Mouse (Mus musculus) embryo, embryonic 10 days (tissue): ENCODE results near the gene A230050P20Rik.
"Not testable (repeated sequence)": the region's sequence is repeated elsewhere in the genome, so short reads cannot be mapped to it uniquely, and the experiment has no call there.

ENCODE experiments used
- DNase-seq: peaks from one replicate; pipeline ENCODE4 v3.0.0-alpha.2; 2015; ENCODE audit warnings: low spot score

Gene A230050P20Rik

DNA sequence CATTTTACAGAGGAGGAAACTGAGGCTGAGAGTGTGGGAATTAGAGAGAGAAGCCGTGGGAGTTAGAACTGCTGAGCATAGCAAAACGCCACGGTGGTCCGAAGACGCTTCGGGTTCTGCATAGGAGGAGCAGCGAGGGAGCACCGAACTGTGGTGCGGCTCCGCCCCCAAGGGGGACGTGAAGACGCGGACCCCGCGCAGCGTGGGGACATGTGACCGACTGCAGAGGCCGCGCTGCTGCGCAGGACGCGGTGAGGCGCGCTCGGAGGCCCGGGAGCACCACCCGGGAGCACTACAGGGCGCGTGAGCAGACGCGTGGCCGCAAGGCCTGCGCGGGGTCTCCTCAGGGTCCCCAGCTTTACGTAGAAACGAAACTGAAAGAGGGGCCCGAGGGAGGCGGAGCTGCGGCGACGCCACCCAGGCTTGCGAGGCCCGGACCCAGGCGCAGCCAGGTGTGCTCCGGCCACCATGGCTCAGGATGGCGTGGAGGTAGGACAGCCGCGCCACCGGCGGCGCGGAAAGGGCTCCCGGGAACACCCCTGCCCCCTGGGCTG, at the start of gene A230050P20Rik:
Gene A230050P20Rik, plus strand, starts transcription at position 195 of the 554 bp plus-strand sequence.
- DNase-seq: no peak

DNA sequence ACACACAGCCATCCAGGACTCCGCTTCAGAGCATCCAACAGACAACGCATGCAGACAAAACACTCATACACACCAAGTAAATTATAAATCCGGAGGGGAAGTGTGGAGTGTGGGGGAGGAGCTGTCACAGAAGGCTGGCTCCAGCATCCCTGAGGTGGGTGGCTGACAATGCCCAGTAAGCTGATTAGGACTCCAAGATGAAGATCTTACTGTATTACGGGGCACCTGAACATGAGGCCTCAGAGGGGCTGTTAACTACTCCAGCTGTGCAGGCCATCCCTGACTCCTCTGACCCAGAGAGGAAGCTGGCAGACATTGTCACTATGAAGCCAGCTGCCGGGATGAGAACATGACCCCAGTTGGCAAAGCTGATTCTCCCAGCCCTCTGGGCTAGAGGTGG, 48.4 kb upstream of the A230050P20Rik start:
- DNase-seq: no peak

DNA sequence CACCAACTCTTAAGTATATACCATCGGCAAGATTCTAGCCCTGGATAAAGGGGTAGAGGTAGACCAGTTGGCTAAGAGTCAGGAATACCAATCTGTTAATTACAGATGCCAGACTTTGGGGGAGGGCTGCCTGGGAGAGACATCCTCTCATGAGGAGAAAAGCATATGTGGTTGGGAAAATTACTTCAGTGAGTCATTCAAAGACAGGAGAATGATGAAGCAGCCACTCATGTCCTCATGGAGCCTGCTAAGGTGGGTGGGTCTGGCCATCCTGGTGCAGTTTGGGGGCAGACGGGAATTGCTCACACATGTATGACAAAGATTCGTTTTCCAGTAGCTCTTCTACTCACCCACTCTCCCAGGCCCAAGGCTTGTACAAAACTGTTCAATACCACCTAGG, 45.6 kb upstream of the A230050P20Rik start:
- no peak for DNase-seq

DNA sequence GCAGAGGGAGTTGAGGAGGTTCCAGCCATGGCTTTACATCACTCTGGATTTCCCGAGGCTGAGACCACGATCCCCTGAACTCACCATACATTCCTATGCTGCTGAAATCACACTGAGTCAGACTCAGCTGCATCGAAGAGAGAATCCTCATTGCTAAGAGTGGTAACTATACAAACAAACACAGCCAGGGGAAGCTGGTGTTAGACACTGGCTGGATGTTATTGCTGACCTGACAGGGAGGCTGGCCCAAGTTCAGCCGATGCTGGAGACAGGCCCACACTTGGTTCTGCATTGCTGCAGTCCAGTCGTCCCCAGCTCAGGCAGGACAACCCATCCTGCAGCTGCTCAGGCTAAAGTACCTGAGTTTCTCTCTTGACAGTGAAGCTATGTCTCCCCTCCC, 42.7 kb upstream of the A230050P20Rik start:
- no peak for DNase-seq

DNA sequence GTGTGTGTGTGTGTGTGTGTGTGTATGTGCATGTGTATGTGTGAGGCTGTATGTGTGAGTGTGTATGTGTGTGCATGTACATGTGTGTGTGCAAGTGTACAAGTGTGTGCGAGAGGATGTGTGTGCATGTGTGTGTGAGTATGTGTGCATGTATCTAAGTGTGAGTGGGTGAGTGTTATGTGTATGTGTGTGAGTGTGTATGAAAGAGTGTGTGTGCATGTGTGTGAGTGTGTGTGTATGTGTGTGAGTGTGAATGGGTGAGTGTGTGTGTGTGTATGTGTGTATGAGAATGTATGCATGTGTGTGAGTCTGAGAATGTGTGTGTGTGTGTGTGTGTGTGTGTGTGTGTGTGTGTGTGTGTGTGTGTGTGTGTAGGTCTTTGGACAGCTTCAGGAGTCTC, 40.3 kb upstream of the A230050P20Rik start:
- DNase-seq: no peak

DNA sequence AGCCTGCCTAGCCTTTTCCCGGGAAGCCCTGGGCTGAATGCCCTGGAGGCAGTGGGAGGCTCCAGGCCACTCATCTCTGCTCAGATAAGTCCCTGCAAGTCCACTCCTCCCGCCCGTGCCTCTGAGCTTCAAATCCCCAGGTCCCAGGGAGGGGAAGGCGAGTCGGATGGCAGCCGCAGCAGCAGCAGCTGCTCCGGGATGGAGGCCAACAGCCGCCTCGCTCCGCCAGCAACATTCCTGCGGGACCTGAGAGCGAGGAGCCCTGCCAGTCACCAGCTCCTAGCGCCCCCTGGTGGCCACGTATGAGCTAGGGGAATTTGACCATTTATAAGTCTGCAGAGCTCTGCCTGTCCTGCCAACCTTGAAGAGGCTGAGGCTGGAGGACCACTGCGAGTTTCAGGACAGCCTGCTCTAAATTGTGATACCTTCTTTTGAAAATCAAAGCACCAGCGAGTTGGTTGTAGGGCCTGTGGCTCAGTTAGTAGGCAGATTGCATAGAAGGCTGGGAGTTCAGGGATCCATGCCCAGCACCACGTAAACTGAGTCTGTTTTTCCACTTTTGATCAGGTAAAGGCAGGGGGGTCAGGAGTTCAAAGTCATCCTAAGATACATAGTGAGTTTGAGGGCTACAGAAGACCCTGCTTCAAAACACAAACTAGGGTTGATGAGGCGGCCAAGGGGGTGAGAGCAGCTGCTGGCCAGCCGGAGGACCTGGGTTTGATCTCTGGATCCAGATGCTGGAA, 37.4 kb upstream of the A230050P20Rik start:
- peak; percentile 95 for DNase-seq

DNA sequence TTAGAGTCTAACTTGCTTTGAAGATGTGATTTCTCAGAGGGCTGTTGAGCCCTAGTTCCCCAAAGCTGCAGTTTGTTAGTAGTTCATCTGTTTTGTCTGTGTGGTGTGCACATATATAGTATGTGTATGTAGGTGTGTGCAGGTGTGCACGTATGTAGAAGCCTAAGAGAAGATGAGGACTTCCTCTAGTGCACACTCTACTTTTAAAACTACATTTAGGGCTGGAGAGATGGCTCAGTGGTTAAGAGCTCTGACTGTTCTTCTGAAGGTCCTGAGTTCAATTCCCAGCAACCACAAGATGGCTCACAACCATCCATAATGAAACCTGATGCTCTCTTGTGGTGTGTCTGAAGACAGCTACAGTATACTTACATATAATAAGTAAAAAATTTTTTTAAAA, 33.6 kb upstream of the A230050P20Rik start:
- no peak for DNase-seq

DNA sequence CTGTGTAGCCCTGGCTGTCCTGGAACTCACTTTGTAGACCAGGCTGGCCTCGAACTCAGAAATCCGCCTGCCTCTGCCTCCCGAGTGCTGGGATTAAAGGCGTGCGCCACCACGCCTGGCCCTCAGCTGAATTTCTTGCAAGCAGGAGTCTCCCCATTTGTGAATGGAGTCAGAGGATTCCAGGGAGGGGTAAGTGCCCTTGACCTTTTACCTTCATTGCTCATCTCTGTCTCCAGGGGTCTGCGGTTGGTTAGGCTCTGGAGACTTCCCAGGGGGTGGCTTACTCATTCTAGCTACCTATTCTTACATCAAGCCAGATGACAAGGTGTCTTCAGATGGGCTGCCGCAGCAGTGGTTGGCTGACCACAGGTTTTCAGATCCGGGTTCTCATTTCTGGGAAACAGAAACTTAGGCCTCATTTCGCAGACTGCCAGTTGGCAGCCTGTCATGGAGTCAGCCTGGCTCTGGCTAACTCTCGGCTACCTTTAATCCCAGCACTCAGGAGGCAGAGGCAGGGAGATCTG, 32.9 kb upstream of the A230050P20Rik start:
- not testable (repeated sequence) for DNase-seq

DNA sequence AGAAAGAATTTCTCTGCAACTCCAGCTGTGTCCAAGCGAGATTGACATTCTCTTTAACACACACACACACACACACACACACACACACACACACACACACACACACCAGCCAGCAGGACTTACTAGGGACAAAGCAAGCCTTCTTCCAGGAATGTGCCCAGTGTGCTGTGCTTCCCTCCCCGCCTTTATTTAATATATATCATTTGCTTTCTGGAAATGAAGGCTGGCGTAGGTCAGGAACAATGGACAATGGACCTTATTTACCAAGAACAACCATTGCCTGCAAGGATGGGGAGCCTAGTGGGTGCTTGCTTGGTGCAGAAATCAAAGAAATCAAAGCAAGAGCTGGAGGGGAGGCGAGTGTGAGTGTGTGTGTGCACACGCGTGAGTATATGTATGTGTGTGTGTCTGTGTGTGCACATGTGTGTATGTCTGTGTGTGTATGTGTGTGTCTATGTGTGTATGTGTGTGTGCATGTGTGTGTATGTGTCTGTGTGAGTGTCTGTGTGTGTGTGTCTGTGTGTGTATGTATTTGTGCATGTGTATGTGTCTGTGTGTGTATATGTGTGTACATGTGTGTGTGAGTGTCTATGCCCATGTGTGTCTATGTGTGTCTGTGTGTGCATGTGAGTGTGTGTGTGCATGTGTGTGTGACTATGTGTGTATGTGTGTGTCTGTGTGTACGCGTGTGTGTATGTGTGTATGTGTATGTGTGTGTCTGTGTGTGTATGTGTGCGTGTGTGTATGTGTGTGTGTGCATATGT, 31.1 kb upstream of the A230050P20Rik start:
- no peak for DNase-seq

DNA sequence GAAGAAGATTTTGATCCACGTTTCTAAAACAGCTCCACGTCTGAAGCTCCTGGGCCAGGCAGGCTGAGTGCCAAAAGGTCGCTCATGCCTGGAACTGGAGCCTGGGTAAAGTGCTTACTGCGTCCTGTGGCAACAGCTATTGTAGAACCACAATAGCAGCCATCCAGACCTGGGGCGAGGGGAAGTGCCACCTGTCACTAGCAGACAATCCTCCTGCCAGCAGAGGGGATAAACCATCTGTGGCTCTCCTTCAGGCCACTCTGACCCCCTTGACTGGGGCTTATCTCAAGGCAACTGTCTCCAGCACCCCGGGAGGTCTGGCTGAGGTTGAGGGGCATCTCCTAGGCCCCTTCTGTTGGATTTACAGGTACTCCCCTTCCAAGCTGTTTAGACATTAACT, 29.5 kb upstream of the A230050P20Rik start:
- no peak for DNase-seq

DNA sequence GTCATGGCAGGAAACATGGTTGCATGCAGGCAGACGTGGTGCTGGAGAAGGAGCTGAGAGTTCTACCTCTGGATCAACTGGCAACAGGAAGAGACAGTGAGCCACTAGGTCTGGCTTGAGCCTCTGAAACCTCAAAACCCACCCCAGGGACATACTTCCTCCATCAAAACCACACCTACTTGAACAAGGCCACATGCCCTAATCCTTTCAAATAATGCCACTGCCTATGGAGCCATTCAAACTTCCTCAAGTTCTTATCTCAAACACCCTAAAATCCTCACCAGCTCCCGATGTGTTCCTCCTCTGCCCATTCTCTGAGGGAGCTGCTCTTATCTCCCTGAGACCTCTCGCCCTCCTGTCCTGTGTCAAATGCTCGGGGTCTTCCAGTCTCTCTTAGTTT, 26.2 kb upstream of the A230050P20Rik start:
- no peak for DNase-seq

DNA sequence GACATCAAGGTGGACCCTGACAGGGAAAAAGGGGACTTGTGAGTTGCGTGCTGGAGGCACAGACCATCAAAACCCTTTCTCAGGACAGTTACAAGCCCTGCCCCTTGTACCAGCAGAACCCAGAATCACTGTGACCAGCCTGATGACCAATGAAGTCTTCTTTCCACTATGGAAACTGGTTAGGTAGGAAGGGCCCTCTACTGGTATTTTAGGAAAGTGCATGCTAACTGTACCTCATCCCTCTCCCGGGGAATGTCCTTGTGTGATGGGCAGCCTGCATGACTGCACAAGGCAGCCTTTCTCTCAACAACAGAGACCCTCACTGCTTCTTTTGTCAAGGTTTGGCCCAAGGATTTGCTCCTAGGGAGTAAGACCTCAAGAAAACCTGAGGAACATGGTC, 25.8 kb upstream of the A230050P20Rik start:
- peak; percentile 48 for DNase-seq

DNA sequence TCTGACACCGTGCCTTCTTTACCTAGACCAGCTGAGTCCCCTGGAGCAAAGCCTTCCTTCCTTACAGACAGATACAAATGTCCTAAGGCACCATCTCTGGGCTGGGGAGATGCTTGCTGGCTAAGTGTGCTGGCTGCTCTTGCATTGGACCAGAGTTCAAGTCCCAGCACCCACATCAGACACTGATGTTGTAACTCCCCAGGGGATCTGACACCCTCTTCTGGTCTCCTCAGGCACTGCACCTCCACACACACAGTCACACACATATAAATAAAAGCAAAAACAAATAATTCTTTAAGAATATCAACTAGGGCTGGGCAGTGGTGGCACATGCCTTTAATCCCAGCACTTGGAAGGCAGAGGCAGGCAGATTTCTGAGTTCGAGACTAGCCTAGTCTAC, 18.3 kb upstream of the A230050P20Rik start:
- no peak for DNase-seq

DNA sequence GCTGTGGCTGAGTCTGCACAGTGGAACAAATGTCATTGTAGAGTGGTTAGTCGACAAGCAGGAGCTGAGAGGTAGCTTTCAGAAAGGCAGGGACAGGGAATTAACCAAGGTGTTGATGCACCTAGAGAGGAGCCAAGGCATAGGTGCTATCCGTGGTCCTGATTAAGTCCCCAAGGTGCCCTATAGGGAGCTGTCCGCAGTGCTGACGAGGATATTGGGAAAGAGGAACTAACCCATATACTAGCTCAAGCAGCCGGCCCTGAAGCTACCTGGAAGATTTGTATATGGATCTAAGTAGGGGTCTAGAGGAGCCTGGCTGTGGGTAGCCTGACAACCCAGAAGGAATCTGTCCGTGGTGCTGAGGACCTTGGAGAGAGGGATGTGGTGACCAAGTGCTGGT, 11.3 kb upstream of the A230050P20Rik start:
- peak; percentile 83 for DNase-seq

DNA sequence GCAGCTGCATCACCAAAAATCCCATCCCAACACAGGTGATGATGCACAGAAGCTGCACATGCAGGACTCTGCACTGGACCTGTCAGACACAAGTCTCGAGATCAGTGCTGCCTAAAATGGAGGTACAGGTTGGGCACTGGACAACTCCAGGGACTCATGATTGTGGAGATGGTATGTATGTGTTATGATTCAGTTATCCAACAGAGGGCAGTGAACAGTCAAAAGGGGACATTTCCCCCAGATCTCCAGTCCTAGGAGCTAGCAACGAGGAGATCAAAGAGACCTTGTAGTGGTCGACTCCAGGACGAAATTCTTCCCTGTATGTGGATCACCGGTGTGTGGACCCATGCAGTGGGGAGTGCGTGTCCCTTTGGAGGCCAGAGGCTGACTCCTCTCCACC, 8.5 kb upstream of the A230050P20Rik start:
- DNase-seq: peak; percentile 15

DNA sequence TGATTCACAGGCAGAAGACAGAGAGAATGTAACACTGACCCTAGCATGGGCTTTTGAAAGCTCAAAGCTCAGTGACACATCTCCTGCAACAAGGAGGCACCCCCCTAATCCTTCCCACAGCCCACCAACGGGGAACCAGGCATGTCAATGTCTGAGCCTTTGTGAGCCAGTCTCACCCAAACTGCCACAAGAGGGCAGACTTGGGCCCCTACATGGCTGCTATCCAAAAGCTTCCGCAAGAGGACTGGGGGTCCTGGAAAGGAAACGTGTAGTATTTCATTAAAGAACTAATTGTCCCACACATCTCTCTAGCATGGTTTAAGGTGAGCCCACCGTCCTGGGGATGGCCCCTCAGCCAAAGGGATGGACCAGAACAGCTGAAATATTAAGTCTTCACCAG, 6.6 kb upstream of the A230050P20Rik start:
- peak; percentile 63 for DNase-seq

DNA sequence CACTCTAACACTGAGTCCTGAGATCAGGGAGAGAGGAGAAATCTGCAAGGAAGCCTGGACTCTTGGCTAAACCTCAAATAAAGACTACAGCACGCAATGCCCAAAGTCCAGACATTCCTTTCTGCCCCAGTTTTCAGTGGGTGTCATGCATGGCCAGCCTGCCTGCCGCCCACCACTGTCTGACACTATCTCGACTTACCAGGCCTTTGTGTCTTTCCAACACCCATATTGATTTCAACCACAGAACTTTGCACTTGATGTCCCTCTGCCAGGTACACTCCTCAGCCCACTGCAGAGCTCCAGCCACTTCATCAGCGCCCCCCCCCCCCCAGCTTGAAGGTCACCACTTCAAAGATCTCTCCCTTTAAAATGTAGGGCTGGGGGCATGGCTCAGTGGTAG, 6.2 kb upstream of the A230050P20Rik start:
- DNase-seq: no peak

DNA sequence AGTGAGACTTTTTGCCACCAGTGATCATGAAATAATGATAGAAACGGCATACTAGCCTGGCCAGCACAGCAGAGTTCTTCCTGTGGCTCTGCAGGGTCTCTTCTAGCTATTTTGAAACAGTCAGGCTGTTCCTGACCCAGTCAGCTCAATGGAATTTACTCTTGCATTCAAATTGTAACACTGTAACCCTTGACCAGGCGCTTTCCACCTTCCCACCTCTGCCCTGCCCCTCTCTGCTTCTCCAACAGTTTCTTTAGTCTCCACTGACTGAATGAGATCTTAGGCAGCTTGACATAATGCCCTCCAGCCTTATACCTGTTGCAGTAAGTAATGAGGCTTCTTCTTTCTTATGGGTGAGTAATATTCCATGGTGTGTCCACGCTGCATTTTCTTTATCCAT, 1.6 kb upstream of the A230050P20Rik start:
- no peak for DNase-seq

DNA sequence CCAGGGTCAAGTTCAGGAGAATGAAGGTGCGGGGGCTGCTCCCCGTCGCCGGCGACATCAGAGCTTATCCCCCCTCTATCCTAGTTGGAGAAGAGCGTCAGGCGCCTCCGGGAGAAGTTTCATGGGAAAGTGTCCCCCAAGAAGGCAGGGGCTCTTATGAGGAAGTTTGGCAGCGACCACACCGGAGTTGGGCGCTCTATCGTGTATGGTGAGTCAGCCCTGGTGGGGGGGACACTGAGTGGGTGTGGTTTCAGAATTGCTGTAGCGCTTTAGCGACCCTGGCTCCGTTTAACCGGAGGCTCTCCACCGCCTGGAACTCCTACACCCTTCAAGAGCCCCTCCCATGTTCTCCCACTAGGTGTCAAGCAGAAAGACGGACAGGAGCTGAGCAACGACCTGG, 804 bp downstream of the A230050P20Rik start:
- DNase-seq: no peak

DNA sequence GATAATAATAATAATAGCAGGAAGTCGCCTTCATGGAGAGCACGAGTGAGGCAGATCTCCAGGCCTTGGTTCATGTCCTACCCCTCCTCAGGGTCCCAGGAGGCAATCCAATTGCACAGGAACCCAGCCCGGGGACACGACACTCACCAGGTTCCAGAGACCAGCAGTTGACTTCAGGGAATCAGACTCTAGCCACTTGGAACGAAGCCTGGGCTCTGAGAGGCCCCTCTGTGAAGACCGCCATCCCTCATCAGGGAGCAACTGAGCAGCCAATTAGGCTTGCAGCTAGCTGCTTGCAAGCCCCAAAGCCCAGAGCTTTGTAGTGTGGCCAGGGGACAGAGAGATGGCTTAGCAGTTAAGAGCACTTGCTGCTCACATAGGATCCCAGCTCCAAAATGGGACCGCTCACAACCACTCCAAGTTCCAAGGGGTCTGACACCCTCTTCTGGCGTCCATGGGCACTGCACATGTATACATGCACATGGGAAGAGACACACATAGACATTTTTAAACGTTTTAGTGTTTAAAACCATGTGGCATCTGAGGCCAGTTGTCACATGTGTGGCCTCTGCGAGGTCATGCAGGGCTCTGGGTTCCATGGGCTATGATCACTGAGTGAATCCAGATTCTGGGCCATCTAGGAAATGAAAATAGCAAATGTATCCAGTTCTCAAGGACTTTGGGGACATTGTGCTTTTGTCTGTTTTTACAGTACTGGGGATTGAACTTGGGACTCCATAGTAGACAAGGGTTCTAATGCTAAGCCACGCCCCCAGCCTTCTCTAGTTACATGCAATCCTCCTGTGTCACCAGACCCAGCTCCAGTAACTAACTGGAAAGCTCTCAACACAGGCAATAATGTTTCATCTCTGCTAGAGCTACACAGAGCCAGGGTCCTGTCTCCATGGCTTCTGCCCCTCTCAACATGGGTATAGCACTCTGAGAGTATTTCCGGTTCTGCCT, 2.0 kb downstream of the A230050P20Rik start:
- no peak for DNase-seq

DNA sequence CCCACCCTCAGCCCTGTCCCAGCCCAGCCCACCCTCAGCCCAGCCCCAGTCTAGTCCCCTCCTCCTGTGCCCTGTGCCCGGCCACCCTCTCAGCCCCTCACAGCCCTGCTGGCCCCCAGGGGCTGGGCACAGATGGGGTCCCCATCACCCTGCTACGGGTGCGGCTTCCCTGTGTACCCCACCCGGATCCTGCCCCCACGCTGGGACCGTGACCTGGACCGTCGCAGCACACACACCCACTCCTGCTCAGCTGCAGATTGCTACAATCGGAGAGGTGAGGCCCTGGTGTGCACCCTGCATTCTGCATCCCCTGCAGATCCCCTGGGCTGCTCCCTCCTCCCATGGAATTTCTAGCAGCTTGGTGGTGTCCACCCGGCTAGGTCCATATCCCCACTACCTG, 4.5 kb downstream of the A230050P20Rik start:
- DNase-seq: no peak

DNA sequence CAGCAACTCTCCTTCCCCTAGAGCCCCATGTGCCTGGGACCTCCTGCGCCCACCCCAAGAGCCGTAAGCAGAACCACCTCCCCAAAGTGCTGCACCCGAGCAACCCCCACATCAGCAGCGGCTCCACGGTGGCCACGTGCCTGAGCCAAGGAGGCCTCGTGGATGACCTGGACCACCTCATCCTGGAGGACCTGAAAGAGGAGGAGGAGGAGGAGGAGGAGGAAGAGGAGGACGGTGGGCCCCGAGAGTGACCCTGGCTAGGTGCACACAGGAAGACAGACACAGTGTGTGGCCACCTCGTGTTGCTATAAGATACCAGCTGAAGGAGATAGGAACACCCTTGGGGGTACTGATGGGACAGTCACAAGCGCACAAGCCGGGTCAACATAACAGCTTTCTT, 5.1 kb downstream of the A230050P20Rik start:
- DNase-seq: no peak
